Comparison of ENCODE assay signal across 8 mouse cellular contexts in genomic region chr12:16643508-16644345, GRCm38 (mm10). TPM values are rescaled to one million over a fixed set of nuclear protein-coding genes. Genes with fewer than 3 reads are reported as not detected.
DNase-seq lines count a peak whose midpoint lies in the region; ATAC-seq lines count a peak whose summit lies in the region.

No protein-coding gene starts in this region.

- ATAC-seq in hindbrain, embryonic 12.5 days (ENCODE audit: low FRiP score), result peak; percentile 86
- ATAC-seq in midbrain, embryonic 15.5 days (replicated peaks), result peak; percentile 88
- ATAC-seq in cerebellum, adult (ENCODE audit: insufficient number of reproducible peaks, low FRiP score, low TSS enrichment), result no peak

- H3K27ac ChIP-seq in hindbrain, embryonic 12.5 days, result peak overlapping the region; percentile 19
- peak overlapping the region; percentile 62 for H3K27ac ChIP-seq in midbrain, embryonic 15.5 days

- H3K4me2 ChIP-seq in hindbrain, embryonic 12.5 days (replicated peaks), result no peak overlapping the region
- no peak overlapping the region for H3K4me2 ChIP-seq in midbrain, embryonic 15.5 days

- H3K9ac ChIP-seq in hindbrain, embryonic 12.5 days, result no peak overlapping the region
- no peak overlapping the region for H3K9ac ChIP-seq in midbrain, embryonic 15.5 days

- H3K4me1 ChIP-seq in hindbrain, embryonic 12.5 days, result peaks cover 11% of the 10 kb centered on the region
- H3K4me1 ChIP-seq in midbrain, embryonic 15.5 days, result peaks cover 10% of the 10 kb centered on the region

- 0 out of 2 replicates have a peak, but pooled peaks cover 3% of the 10 kb centered on the region for H3K27me3 ChIP-seq in hindbrain, embryonic 12.5 days
- H3K27me3 ChIP-seq in midbrain, embryonic 15.5 days (replicated peaks), result no peaks in the 10 kb centered on the region

- H3K4me3 ChIP-seq in hindbrain, embryonic 12.5 days, result no peak overlapping the region
- H3K4me3 ChIP-seq in midbrain, embryonic 15.5 days, result no peak overlapping the region

- WGBS in hindbrain, embryonic 12.5 days, result 45% methylated on average over 12 of the region's 12 CpGs
- 34% methylated on average over 12 of the region's 12 CpGs for WGBS in midbrain, embryonic 15.5 days

- H3K9me3 ChIP-seq in hindbrain, embryonic 12.5 days (replicated peaks), result no peaks in the 10 kb centered on the region
- no peaks in the 10 kb centered on the region for H3K9me3 ChIP-seq in midbrain, embryonic 15.5 days

- DNase-seq in adrenal gland, adult (ENCODE audit: inconsistent age in 2 of 2, low spot score in 1 of 2), result peak; percentile 36 to 61
- no peak for DNase-seq in adrenal gland, adult 8-10 months
- DNase-seq in MN1 (ENCODE audit: low spot score), result peak; percentile 88
- DNase-seq in frontal cortex, postnatal 14 days (ENCODE audit: low spot score in 2 of 2), result peak; percentile 35 to 45
- DNase-seq in thymus, adult 18-20 months, result no peak

- H3K36me3 ChIP-seq in hindbrain, embryonic 12.5 days, result no peaks in the 10 kb centered on the region
- H3K36me3 ChIP-seq in midbrain, embryonic 15.5 days (replicated peaks), result no peaks in the 10 kb centered on the region

RNA-seq across cellular contexts. Expression of gene Ntsr2, which starts 9.5 kb away (rescaled TPM):
- total RNA-seq in adrenal gland, adult 8-10 months (2022), result 1 to 10 TPM in 1 of 4 experiments, under 1 TPM in 3; 0.41 to 1.6 (median 0.93) TPM
- 0.17 and 0.39 TPM in 2 replicates for polyA plus RNA-seq in hindbrain, embryonic 12.5 days (2016; fragmentation: Nextera tagmentation; extraction: Ambion mirVana)
- 1.6 and 2.2 TPM in 2 replicates for polyA plus RNA-seq in midbrain, embryonic 15.5 days (2015; fragmentation: Nextera tagmentation; extraction: Ambion mirVana)

RNA-seq across cellular contexts. Expression of gene Lpin1, which starts 33.0 kb away (rescaled TPM):
- total RNA-seq in adrenal gland, adult 8-10 months (2022), result 10 to 100 TPM; 38.8 to 80.7 (median 50.8) TPM
- polyA plus RNA-seq in hindbrain, embryonic 12.5 days (2016; fragmentation: Nextera tagmentation; extraction: Ambion mirVana), result 17.1 and 19.0 TPM in 2 replicates
- 22.2 and 22.6 TPM in 2 replicates for polyA plus RNA-seq in midbrain, embryonic 15.5 days (2015; fragmentation: Nextera tagmentation; extraction: Ambion mirVana)

Comparison
In these comparisons a context has a peak if more than half of its experiments do, and no peak if none do; other contexts are left out.
1. DNase-seq: peak in adrenal gland, adult (2 of 2), MN1 (single experiment) and frontal cortex, postnatal 14 days (2 of 2); none in adrenal gland, adult 8-10 months (single experiment) and thymus, adult 18-20 months (0 of 2).